Mouse (Mus musculus) layer of hippocampus, postnatal 14 days (tissue): ENCODE data around the gene Mgat2. TPM values are rescaled to one million over a fixed set of nuclear protein-coding genes. Genes with fewer than 3 reads are reported as not detected.

ENCODE experiments used
- DNase-seq, 2 experiments: peaks; one replicate each; pipeline ENCODE4 v3.0.0; 2021 to 2022; ENCODE audit warnings: low spot score in 2 of 2, mixed read lengths in 1 of 2
- microRNA-seq, 2 experiments: library from miRNA; unstranded; fragments of <30 nt; microRNA quantifications; one replicate each; pipeline ENCODE4 v1.2.0; 2021
- total RNA-seq, 2 experiments: library from RNA; stranded (reverse); gene quantifications; 2 replicates each; pipeline ENCODE4 v1.2.3; 2021

Mgat2 gene
- total RNA-seq, 2 experiments from 2014 or later, result 30.1 to 31.6 TPM

GRCm38 (mm10) chr12:69210056-69210979, 26.4 kb downstream of the Mgat2 start:
- no peak for DNase-seq

GRCm38 (mm10) chr12:69211057-69211456, 27.1 kb downstream of the Mgat2 start:
- peak in 1 of 2 experiments; percentile 26 for DNase-seq

GRCm38 (mm10) chr12:69213186-69213777, 29.3 kb downstream of the Mgat2 start:
- no peak for DNase-seq

DNA sequence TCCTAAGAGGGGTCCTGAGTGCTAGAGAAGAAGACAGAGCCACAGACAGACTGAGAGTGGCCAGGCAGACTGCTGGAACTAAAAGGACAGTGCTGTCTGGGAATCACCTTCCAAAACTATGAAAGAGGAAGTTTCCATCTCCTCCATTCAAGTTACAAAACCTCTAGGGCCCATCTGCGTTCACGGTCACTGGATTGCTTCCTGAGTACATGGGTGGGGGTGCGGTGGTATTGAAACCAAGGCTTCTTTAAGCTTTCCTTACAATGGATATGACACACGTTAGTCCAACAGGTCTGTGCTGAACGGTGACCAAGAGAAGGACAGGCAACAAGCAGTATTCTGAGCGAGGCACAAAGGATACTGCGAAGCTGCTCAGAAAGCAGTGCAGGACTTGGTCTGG, 30.4 kb downstream of the Mgat2 start:
- DNase-seq, result no peak

DNA sequence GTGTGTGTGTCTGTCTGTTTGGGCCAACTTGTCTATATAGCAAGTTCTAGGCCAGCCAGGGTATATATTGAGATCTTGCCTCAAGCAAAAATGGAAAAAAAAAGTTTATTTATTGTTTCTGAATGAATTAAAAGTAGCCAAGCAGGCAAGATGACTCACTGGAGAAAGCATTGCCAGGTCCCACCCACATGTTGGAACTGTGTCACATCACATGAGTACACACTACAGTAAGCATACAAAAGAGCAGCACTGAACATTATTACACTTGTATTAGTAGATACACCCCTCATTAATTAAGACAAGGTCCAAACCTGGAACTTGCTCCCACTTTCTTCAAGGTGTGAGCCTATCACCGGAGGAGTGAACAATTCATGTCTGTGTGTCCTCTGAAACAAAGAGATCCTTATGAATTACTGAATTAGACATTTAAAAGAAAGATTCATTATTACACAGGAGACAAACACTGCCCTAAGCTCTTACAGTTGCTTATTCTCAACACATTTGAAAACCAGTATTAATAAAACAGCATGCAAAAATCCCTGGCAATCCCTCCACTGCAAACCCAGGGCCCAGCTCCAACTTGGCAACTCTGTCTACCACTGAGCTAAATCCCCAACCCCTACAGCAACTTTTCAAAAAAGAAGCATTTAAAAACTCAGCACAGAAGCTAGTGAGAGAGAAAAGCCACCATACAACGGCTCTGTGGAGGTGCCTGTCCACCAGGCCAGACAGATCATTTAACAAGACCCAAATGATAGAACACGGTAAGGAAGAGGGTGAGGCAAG, 31.2 kb downstream of the Mgat2 start:
- peak; percentile 64 to 77 for DNase-seq

DNA sequence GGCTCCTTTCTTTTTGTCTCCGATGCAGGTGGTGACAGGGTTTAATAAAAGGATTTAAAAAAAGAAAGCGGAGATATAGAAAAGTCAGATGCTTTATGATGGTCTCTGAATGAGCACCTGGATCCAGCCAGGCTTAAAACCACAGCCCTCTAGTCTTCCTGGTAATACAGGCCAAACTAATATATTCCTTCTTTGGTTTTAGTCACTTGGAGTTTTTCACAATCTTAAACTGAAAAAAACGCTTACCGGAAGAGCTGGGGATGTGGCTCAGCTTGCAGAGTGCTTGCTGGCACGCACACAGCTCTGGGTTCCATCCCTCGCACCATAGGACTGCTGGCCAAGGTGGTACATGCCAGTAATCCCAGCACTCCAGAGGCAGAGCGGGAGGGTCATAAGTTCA, 32.6 kb downstream of the Mgat2 start:
- no peak for DNase-seq

GRCm38 (mm10) chr12:69220613-69221277, 36.8 kb downstream of the Mgat2 start:
- DNase-seq, result no peak

GRCm38 (mm10) chr12:69227776-69228466, 44.0 kb downstream of the Mgat2 start, which contains the start of gene Pole2:
TSS of gene Pole2 (minus strand) at chr12:69228195.
- peak; percentile 81 to 87 for DNase-seq

DNA sequence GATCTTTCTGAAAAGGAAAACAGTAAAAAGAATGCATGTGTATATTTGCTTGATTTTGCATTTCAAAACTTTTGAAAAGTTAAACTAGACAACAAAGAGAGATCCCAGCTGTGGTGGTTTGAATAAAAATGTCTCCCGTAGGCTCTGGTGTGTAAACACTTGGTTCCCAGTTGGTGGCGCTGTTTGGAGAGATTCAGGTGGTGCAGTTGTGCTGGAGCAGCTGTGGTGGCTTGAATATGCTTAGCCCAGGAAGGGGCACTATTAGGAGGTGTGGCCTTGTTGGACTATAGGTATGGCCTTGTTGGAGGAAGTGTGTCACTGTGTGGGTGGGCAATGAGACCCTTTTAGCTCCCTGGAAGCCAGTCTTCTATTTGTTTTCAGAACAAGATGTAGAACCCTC, 45.3 kb downstream of the Mgat2 start:
- DNase-seq, result no peak

DNA sequence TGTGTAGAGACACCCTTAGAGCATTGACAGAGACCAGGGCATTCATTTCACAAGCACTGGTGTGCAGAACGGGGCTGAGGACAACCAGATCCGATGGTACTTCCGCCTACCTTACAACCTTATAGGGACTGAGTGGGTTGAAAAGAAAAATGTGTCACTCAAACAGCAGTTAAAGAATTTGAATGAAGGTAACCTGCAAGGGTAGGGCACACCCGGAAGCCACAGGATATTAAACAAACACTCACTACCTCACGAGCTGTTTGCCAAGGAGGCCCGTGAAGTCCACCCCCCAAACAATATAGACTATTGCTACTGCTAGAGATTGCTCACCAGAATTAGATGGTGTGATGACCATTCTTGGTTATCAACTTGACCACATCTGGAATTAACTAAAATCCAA, 51.8 kb downstream of the Mgat2 start:
- no peak for DNase-seq

Small RNAs within 50 kb of the gene (microRNA-seq; reads per million reads assigned to microRNA genes)
- gene Gm47287 (0 reads per million in 2 experiments), gene Gm47295 (0.28 to 2.5 reads per million in 2 experiments)

Other genes starting within 250 kb of the Mgat2 start
- gene Rps29, start 25.0 kb upstream of the Mgat2 start, total RNA-seq, result 1,000 to 10,000 TPM in 1 of 2 experiments, 100 to 1,000 TPM in 1; 998 to 1,003 TPM
- gene Lrr1, start 15.3 kb upstream of the Mgat2 start, total RNA-seq, result 1 to 10 TPM in 1 of 2 experiments, under 1 TPM in 1; 0.65 to 1.3 TPM
- 100 to 1,000 TPM; 182 to 204 TPM for gene Rpl36al, start 74 bp upstream of the Mgat2 start, total RNA-seq
- 1 to 10 TPM; 4.0 to 7.1 TPM for gene Gm49383, start 12.9 kb downstream of the Mgat2 start, total RNA-seq
- gene Dnaaf2, start 14.3 kb downstream of the Mgat2 start, total RNA-seq, result 1 to 10 TPM; 2.2 TPM
- gene Gm49384, start 20.1 kb downstream of the Mgat2 start, total RNA-seq, result 1 to 10 TPM; 3.8 to 4.0 TPM
- gene Pole2, start 44.0 kb downstream of the Mgat2 start, total RNA-seq, result under 1 TPM; 0.69 to 0.85 TPM
- 10 to 100 TPM; 12.4 to 13.7 TPM for gene Klhdc1, start 57.0 kb downstream of the Mgat2 start, total RNA-seq
- gene Klhdc2, start 112.5 kb downstream of the Mgat2 start, total RNA-seq, result 100 to 1,000 TPM; 119 to 124 TPM
- 10 to 100 TPM; 41.5 to 43.0 TPM for gene Nemf, start 173.0 kb downstream of the Mgat2 start, total RNA-seq
- gene Arf6, start 188.0 kb downstream of the Mgat2 start, total RNA-seq, result 10 to 100 TPM; 52.7 to 54.7 TPM
- gene Gm9887, start 188.3 kb downstream of the Mgat2 start, total RNA-seq, result 1 to 10 TPM in 1 of 2 experiments, under 1 TPM in 1; 0.58 to 1.1 TPM